Mouse (Mus musculus) heart, embryonic 16.5 days (tissue): ENCODE data around the gene Sf3a3. TPM values are rescaled to one million over a fixed set of nuclear protein-coding genes. Genes with fewer than 3 reads are reported as not detected.

Source experiments
- microRNA counts: library from miRNA; unstranded; fragments of <30 nt; microRNA quantifications from one replicate; lab custom pipeline; 2016
- microRNA-seq: library from miRNA; unstranded; fragments of <30 nt; microRNA quantifications from one replicate; pipeline ENCODE4, GENCODE M21; 2017
- polyA plus RNA-seq: library from polyadenylated mRNA; unstranded; fragments of >200 nt; fragmentation: Nextera tagmentation; extraction: Ambion mirVana; gene quantifications from 2 replicates; pipeline ENCODE4 v1.2.1, GENCODE M21; 2015

Sf3a3 gene
- polyA plus RNA-seq, 1 experiment from 2014 or later: 95.1 TPM

MicroRNAs within 50 kb of the gene (microRNA counts, 519-probe panel; counts per million panel counts)
- 1,193 counts per million, percentile 6 among the panel's probes with 10 or more counts for microRNA mmu-miR-697 (lab: Ali Mortazavi, UCI)
- microRNA mmu-miR-698 (lab: Ali Mortazavi, UCI): not detected

Small RNAs within 50 kb of the gene (microRNA-seq; reads per million reads assigned to microRNA genes)
- gene Gm24721 (not detected), gene Mir697 (not detected), gene Mir698 (not detected)

Other genes starting within 250 kb of the Sf3a3 start
- 0.17 TPM in 1 of 2 replicates, not detected in the other for gene 3100002H09Rik, start 104.0 kb upstream of the Sf3a3 start, polyA plus RNA-seq
- 0.15 and 0.17 TPM in 2 replicates for gene Pou3f1, start 58.0 kb upstream of the Sf3a3 start, polyA plus RNA-seq
- 40.3 and 49.2 TPM in 2 replicates for gene Utp11, start 21.2 kb upstream of the Sf3a3 start, polyA plus RNA-seq
- gene Fhl3, start 14.1 kb upstream of the Sf3a3 start, polyA plus RNA-seq: 3.8 and 5.0 TPM in 2 replicates
- gene Inpp5b, start 27.1 kb downstream of the Sf3a3 start, polyA plus RNA-seq: 16.3 and 16.8 TPM in 2 replicates
- gene Mtf1, start 87.3 kb downstream of the Sf3a3 start, polyA plus RNA-seq: 11.5 and 13.0 TPM in 2 replicates
- gene Yrdc, start 135.9 kb downstream of the Sf3a3 start, polyA plus RNA-seq: 22.3 and 22.6 TPM in 2 replicates
- 40.0 and 40.8 TPM in 2 replicates for gene 1110065P20Rik, start 136.4 kb downstream of the Sf3a3 start, polyA plus RNA-seq
- gene Maneal, start 147.4 kb downstream of the Sf3a3 start, polyA plus RNA-seq: 0.07 and 0.29 TPM in 2 replicates
- gene Epha10, start 166.1 kb downstream of the Sf3a3 start, polyA plus RNA-seq: 0.03 TPM in 1 of 2 replicates, not detected in the other
- gene 9930104L06Rik, start 222.3 kb downstream of the Sf3a3 start, polyA plus RNA-seq: 8.8 and 10.3 TPM in 2 replicates
- gene Cdca8, start 224.5 kb downstream of the Sf3a3 start, polyA plus RNA-seq: 117 and 122 TPM in 2 replicates